Mouse (Mus musculus) induced T-regulatory cell, adult 2 months (primary cell): Measurements from ENCODE around the gene Krtcap3.
A peak's percentile ranks its signal among the peaks of the same experiment; 100 is the strongest.
"Not testable (repeated sequence)": the region's sequence is repeated elsewhere in the genome, so short reads cannot be mapped to it uniquely, and the experiment has no call there.

Experiments
- DNase-seq: peaks from one replicate; pipeline ENCODE4 v3.0.0-alpha.2; 2012; ENCODE audit warnings: low read depth

Gene Krtcap3

GRCm38 (mm10) chr5:31251541-31252101 lies at the start of gene Krtcap3:
Krtcap3 (plus strand) TSS chr5:31251691.
- DNase-seq, result peak; percentile 66

DNA sequence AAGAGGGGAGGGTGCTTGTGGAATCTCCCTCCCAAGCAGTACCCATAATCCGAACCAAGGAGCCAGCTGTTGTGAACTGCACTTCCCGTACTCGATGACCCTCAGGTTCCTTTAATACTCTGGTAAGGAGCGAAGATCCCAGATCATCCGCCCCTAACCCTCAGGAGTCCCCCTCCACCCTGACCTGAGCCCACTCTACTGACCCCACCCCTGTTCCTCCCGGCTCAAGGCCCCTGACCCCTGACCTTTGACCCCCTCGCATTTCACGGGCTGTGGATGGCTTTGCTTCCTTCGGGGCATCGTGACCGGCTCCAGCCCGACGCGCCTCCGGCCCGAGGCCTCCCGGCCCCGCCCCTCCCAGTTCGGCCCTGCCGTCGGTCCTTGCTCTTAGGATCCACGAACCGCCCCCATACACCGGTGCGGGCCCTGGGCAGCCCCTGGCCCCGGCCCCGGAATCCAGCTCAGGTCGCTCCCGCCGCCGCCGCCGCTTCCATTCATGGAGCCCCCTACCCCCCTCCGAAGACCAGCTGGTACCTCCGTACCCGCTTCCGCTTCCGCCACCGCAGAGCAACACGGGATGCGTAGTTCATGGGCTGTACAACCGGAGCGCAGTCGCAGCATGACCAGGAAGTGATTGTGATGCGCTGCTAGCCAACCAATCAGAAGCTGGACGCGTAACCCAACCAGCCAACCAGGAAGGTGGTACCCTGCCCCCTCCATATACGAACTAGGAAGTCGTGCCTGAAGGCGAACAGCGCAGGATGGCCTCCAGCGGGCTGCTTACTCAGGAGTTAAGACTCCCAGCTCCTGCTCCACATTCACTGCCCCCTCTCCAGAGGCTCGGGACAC lies 49.5 kb upstream of the Krtcap3 start, which contains the start of gene Zfp513:
Gene Zfp513 (minus strand): TSS at position 562 of the 849 bp plus-strand sequence.
- peak; percentile 98 for DNase-seq

- peak; percentile 20 for DNase-seq
Measured at GRCm38 (mm10) chr5:31202933-31203332, 48.6 kb upstream of the Krtcap3 start.

- no peak for DNase-seq
Measured at GRCm38 (mm10) chr5:31203866-31204265, 47.6 kb upstream of the Krtcap3 start.

GRCm38 (mm10) chr5:31204421-31204820 lies 47.1 kb upstream of the Krtcap3 start:
- no peak for DNase-seq

- DNase-seq, result not testable (repeated sequence)
Measured at GRCm38 (mm10) chr5:31216554-31216953, 34.9 kb upstream of the Krtcap3 start.

GRCm38 (mm10) chr5:31218294-31218693 lies 33.2 kb upstream of the Krtcap3 start:
- DNase-seq, result peak; percentile 77

DNA sequence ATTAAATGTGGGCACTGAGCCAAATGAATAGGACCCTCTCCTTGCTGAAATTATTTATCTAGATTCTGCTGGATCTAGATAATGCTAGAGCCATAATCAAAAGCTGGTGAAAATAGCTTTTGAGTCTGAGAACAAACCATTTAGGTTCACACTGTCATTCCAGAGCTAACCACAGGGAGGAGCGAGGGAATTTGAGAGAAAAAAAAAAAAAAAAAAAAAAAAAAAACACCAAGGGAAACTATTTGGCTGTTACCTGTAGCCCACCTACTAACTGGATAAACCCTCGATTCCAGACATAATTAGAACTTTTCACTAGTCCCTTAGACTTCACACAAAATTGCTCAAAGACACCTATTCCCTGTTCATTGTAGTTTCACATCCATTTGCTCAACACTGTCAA lies 32.4 kb upstream of the Krtcap3 start:
- peak; percentile 69 for DNase-seq

GRCm38 (mm10) chr5:31219474-31219873 lies 32.0 kb upstream of the Krtcap3 start:
- DNase-seq, result no peak

DNA sequence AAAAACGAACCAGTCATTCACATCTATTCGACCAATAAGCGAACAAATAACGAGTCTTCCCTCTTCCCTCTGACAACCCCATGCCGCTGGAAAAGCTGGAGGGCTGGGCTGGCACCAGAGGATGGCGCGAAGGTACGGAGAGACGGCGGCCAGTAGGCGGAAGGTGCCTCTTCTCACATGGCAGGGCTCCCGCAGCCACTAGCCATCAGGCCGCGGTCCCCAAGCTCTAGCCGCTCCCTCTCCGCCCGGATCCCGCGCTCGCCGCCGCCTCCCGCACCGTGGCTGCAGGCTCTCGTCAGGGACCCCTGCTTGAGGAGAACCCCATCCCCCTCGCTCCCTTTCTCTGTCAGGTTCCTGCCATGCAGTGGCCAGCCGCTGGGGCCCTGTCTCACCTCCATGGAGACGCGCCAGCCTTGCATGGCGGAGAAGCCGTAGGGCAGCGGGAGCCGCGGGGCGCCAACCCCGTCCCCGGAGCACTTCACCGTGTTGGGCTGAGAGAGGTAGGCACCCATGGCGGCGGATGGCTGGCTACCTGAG lies 31.5 kb upstream of the Krtcap3 start:
- DNase-seq, result no peak

GRCm38 (mm10) chr5:31220448-31221303 lies 30.8 kb upstream of the Krtcap3 start, which contains the start of gene Ppm1g:
Ppm1g (minus strand) TSS chr5:31220687.
- peak; percentile 98 for DNase-seq

DNA sequence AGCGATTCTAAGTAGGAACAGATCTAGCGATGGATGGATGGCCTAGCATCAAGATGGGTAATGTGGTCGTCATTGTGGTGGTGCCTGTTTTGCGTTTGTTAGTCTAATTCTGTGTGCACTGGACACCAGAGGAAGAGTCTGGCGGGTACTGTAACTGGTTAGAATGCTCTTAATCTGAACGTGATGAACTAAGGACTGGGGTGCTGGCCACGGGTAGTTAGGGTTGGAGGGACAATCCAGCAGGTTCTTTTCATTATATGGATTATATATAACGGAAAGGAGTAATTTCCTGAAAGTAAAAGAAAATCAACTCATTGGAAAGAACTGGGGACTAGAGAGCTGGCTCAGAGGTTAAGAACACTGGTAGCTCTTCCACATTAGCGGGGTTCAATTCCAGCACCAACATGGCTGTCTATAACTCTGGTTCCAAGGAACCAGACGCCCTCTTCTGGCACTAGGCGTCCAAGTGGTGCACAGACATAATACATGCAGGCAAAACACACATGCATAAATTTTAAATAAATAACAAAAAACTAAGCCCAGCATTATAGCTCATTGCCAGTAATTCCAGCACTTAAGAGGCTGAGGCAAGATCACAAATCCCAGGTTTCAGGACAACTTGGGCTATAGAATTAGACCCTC lies 30.1 kb upstream of the Krtcap3 start:
- peak; percentile 64 for DNase-seq

DNA sequence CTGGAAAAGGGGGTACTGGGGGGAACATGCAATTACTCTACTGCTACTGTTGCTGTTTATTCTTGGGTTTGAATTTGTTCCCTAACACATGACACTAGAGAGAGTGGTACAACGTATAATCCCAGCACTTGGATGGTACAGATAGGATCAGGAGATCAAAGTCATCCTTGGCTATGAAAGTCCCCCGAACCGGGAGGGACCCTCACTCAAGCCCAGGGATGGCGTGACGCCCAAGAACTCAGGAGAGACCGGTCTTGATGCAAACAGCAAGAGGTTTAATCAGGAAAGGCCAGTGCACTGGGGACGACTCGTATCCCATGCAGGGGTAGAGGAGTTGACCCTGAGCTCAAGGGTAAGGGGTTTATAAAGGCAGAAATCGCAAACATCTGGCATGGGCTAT lies 28.8 kb upstream of the Krtcap3 start:
- no peak for DNase-seq

- no peak for DNase-seq
Measured at GRCm38 (mm10) chr5:31226641-31227040, 24.9 kb upstream of the Krtcap3 start.

DNA sequence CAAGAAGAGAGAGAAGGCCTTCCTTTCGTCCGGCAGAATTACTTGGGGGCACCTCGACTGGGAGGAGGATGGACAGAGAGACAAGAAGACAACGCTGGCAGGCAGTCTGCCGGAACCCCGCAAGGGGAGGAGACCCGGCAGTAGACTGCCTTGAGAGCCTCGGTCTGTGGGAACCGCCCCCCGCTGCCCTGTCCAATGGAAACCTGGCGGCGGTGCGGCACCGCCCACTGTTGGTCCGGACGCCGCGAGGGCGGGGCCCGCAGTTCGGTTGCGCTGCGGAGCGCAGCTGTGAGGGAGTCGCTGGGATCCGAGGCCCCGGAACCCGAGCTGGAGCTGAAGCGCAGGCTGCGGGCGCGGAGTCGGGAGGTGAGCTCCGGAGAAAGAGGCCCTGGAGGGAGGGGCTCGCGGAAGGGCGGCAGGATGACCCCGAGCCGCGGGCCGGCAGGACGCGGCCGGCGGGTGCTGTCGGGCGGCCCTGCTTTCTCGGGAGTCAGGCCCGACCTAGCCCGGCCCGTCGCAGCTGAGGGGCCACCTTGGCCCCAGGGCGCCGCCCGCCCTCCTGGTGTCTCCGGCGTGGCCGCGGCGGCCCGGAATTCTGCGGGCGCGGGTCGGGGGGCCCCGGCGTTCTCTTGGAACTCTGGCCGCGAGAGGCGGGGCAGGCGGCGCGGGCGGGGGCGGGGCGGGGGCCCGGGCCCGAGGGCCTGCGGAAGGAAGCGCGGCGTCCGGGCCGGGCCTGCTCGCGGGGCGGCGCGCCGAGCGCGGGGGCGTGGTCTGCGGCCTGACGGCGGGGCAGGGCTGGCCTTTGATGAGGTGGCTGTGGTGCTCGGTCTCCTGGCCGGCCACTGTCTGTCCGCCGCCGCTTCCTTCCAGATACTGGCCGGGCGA lies 10.6 kb upstream of the Krtcap3 start, which contains the start of the genes Nrbp1 and Gm9970:
Gene Nrbp1 (plus strand): TSS at position 228 of the 885 bp plus-strand sequence.
Gene Gm9970 (minus strand): TSS at position 596 of the 885 bp plus-strand sequence.
- peak; percentile 97 for DNase-seq

GRCm38 (mm10) chr5:31241522-31242034 lies 9.9 kb upstream of the Krtcap3 start:
- no peak for DNase-seq

DNA sequence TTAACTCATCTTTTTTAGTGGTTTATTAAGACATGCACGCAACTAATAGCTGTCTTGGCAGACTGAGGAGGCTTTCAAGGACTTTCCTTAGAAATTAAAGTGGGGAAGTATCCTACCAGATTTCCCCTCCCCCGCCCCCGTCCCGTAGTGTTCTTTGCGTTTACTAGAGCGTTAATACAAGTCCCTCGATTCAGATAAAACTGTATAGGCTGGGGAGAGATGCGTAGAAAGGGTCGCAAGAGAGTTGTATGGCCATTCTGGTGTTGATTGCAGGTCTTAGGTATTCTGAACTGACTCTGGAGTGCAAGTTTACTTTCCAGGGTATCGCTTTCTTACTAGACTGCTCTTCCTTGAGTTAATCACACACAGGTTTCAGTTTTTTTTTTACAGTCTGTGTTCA lies 9.3 kb upstream of the Krtcap3 start:
- no peak for DNase-seq

GRCm38 (mm10) chr5:31250716-31251115 lies 775 bp upstream of the Krtcap3 start:
- no peak for DNase-seq

DNA sequence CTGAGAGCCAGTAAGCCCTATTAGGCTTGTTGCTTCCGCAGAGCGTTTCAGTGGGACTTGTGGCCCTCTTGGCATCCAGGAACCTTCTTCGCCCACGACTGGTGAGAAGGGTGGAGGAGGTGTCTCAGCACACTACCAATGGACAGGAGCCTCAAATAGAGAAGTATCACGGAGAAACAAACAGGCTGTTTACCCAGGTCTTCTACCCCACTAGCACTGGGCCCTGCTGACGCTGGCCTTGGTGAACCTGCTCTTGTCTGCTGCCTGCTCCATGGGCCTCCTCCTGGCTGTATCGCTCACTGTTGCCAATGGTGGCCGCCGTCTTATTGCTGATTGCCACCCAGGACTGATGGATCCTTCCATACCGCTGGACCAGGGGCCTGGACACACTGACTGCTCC lies 660 bp downstream of the Krtcap3 start:
- DNase-seq, result no peak
